Mouse (Mus musculus) heart, postnatal 0 days (tissue): ENCODE data around the gene Tex44.

Source experiments
- CTCF ChIP-seq: IDR thresholded peaks from 2 replicates; pipeline ENCODE4 v1.5.1; 2016; ENCODE audit warnings: antibody characterized with exemption, control low read depth, low read depth
- EP300 ChIP-seq: IDR thresholded peaks from 2 replicates; pipeline ENCODE4 v1.6.1; 2016; ENCODE audit warnings: antibody characterized with exemption, low read depth

GRCm38 (mm10) chr1:86421007-86421406, 5.1 kb upstream of the Tex44 start:
- no peak for TF ChIP-seq EP300
- TF ChIP-seq CTCF = no peak
